Mouse (Mus musculus): ENCODE data around the gene Hmgcl. TPM values are rescaled to one million over a fixed set of nuclear protein-coding genes. Genes with fewer than 3 reads are reported as not detected.
"Not testable (repeated sequence)": the region's sequence is repeated elsewhere in the genome, so short reads cannot be mapped to it uniquely, and the experiment has no call there.

Gene Hmgcl
- polyA plus RNA-seq, 1 experiment from 2014 or later = 58.9 TPM

DNA sequence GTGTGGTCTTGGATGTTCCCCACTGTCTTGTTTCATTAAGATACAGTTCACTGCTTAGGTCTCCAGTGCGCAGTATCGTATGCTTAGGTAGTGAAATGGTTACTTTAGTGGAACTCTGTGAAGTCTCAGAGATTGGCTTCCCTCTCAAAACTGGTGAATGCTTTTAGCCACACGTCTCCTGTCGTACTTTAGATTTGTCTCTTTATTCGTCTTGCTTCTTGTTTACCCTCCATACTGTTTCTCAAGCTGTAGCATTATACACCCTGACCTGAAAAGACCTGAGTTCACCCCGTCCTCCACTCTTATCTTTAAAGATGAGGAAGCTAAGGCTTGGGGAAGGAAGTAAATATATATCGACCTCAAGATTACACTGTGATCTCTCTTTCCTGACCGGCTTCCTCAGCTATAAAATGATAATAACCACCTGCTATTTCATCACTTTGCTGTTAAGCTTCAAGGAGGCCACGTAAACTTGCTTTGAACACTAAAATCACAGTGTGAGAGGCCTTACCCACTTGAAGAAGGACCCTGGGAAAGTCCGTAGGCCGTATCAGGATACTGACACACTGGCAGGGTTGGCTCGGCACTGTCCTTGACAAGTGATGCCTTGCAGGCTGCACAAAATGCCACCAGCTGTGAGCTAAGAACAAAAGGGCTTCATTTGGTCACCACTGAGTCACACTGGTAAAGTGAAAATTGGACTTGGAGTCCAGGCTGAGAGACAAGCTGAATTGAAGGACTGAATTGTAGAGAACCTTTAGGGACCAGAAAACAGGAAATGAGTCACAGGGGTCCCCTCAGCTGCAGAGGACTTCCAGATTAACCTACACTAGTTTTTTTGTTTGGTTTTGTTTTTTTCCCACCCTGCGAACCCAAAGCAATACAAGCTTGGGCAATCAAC is 26.9 kb downstream of the Hmgcl start:
- WGBS = 77% methylated on average over 13 of the region's 13 CpGs

DNA sequence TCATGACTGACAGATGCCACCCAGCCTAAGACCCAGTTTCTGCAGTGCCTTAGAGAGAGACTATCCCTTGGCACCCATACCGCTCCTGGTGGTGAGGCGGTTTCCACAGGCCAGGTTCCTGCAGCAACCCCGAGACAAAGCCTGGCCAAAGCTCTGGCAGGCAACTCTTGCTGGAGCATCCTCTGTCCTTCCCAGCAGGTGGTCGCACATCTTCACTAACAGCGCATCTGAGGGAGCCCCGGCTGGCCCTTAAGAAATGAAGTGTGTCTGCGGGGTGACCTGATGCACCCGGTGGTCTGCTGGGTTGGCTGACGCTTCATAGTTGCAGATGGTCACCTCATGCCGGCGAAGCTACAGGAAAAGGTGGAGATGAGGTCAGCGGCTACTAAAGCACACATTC is 29.9 kb downstream of the Hmgcl start:
- Histone ChIP-seq H3K9me3 (no peaks in the 10 kb centered on the region), H3K27ac (replicated peaks) (no peak overlapping the region), H3K4me3 (no peak overlapping the region), H3K9ac (no peak overlapping the region), H3K27me3 (no peaks in the 10 kb centered on the region), H3K4me2 (no peak overlapping the region), H3K4me1 (replicated peaks) (peaks cover 15% of the 10 kb centered on the region), H3K36me3 (peaks cover 41% of the 10 kb centered on the region)
- 93% methylated on average over 12 of the region's 12 CpGs for WGBS
- ATAC-seq (ENCODE audit: low FRiP score, low read depth) = no peak

More for the DNA sequence above, 26.9 kb downstream of the Hmgcl start:
- no peak for ATAC-seq (ENCODE audit: low FRiP score, low read depth)
- H3K36me3 ChIP-seq = peaks cover 54% of the 10 kb centered on the region
- peak overlapping the region; percentile 65 for H3K4me3 ChIP-seq
- peak overlapping the region; percentile 76 for H3K27ac ChIP-seq (replicated peaks)
- H3K4me2 ChIP-seq = peak overlapping the region; percentile 96
- H3K27me3 ChIP-seq = no peaks in the 10 kb centered on the region
- H3K9ac ChIP-seq = 0 out of 2 replicates have a peak overlapping the region, but pooled peaks have one; percentile 9
- H3K4me1 ChIP-seq (replicated peaks) = peaks cover 29% of the 10 kb centered on the region
- H3K9me3 ChIP-seq = no peaks in the 10 kb centered on the region

DNA sequence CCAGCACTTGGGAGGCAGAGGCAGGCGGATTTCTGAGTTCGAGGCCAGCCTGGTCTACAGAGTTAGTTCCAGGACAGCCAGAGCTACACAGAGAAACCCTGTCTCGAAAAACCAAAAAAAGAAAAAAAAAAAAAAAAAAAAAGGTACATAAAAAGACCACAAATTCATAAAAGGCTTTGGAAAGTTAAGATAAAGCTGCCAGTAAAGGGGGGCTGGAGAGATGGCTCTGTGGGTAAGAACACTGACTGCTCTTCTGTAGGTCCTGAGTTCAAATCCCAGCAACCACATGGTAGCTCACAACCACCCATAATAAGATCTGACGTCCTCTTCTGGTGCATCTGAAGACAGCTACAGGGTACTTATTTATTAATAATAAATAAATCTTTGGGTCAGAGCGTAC is 34.0 kb downstream of the Hmgcl start:
- not testable (repeated sequence) for H3K9ac ChIP-seq; H3K9me3 ChIP-seq; H3K4me3 ChIP-seq; H3K4me2 ChIP-seq; H3K4me1 ChIP-seq (replicated peaks); H3K27me3 ChIP-seq; ATAC-seq (ENCODE audit: low FRiP score, low read depth); H3K27ac ChIP-seq (replicated peaks)
- H3K36me3 ChIP-seq = peaks cover 47% of the 10 kb centered on the region
- 93% methylated on average over 5 of the region's 5 CpGs for WGBS

DNA sequence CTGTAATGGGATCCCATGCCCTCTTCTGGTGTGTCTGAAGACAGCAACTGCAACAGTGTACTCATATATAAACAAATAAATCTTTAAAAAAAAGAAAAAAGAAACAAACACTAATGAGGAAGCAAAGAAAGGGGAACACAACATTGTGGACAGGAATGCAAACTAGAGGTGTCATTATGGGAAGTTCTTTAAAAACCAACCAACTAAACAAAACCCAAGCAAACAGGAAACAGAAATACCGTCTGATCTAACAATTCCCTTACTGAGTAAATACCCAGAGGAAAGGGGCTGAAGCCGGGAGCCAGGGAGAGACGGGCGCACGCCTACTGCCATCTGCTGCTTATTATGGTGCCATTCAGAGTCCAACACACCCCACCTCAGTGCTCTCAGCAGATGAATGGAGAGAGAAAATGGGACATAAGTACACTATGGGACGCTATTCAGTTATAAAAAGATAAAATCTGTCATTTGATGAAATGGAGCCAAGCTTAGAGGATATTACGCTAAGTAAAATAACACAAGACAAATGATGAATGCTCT is 35.3 kb downstream of the Hmgcl start:
- Histone ChIP-seq H3K4me2 (no peak overlapping the region), H3K4me3 (no peak overlapping the region), H3K27ac (replicated peaks) (no peak overlapping the region), H3K36me3 (peaks cover 35% of the 10 kb centered on the region), H3K27me3 (no peaks in the 10 kb centered on the region), H3K9me3 (no peaks in the 10 kb centered on the region), H3K4me1 (replicated peaks) (peaks cover 15% of the 10 kb centered on the region), H3K9ac (no peak overlapping the region)
- WGBS = 74% methylated on average over 7 of the region's 7 CpGs
- no peak for ATAC-seq (ENCODE audit: low FRiP score, low read depth)

DNA sequence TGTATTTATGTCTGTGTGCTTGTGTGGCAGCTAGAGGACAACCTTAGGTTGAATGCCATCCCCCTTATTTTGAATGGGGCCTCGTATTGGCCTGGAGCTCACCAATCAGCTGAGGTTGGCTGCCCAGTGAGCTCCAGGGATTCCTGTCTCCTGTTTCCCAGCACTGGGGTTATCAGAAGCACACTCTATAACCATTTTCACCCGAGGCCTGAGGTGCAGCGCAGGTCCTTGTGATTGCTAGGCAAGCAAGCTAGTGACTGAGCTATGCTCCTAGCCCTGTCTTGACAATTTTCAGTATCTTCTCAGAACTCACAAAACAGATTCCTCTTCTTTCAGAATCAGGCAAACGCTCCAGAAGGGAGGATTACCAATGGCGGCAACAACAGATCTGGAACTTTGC is 38.3 kb downstream of the Hmgcl start:
- no peaks in the 10 kb centered on the region for H3K27me3 ChIP-seq
- H3K4me3 ChIP-seq = no peak overlapping the region
- 92% methylated on average over 5 of the region's 5 CpGs for WGBS
- no peak for ATAC-seq (ENCODE audit: low FRiP score, low read depth)
- H3K36me3 ChIP-seq = peaks cover 22% of the 10 kb centered on the region
- no peak overlapping the region for H3K9ac ChIP-seq
- H3K4me2 ChIP-seq = no peak overlapping the region
- H3K4me1 ChIP-seq (replicated peaks) = peaks cover 23% of the 10 kb centered on the region
- H3K27ac ChIP-seq (replicated peaks) = no peak overlapping the region
- H3K9me3 ChIP-seq = no peaks in the 10 kb centered on the region

DNA sequence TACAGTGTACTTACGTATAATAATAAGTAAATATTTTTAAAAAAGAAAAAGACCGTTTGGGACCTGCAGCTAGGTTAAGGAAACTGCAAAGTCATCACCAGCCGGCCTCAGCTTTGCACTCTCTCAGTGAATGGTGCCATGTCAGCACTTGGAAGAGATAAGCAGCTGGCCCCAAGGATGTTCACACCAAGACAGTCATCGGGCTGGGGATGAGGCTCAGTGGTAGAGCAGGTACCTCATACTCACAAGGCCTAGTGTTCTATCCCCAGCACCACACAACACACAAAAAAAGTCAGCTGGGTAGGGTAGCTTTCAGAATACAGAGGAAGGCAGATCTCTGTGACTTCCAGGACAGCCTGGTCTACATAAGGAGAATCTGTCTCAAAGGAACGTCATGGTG is 38.9 kb downstream of the Hmgcl start:
- Histone ChIP-seq H3K4me2 (no peak overlapping the region; the same call in 1 of the 2 replicates), H3K36me3 (peaks cover 22% of the 10 kb centered on the region), H3K9me3 (no peaks in the 10 kb centered on the region)

DNA sequence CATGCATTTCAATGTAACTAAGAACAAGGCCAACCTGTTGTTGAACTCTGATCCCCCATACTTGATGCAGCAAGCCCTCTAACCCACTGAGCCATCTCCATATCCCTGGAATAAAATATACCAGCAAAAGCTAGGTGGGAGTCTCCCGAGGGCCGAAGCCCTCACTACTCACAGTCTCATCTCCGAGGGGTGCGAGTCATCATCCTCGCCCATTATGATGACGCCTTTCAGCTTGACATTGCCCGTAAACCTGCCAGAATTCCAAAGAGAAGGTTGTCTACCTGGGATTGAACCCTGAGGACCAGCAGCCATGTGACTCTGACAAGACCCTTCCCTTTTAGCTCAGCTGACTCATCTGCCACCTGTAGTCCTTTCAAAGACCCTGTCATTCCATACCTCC is 39.5 kb downstream of the Hmgcl start:
- WGBS = 94% methylated on average over 7 of the region's 7 CpGs
- no peaks in the 10 kb centered on the region for H3K9me3 ChIP-seq
- peaks cover 23% of the 10 kb centered on the region for H3K4me1 ChIP-seq (replicated peaks)
- no peaks in the 10 kb centered on the region for H3K27me3 ChIP-seq
- peak overlapping the region; percentile 97 for H3K4me2 ChIP-seq
- peak overlapping the region; percentile 98 for H3K4me3 ChIP-seq
- ATAC-seq (ENCODE audit: low FRiP score, low read depth) = no peak
- H3K27ac ChIP-seq (replicated peaks) = no peak overlapping the region
- H3K9ac ChIP-seq = no peak overlapping the region
- peaks cover 17% of the 10 kb centered on the region for H3K36me3 ChIP-seq

More for the DNA sequence above, 38.9 kb downstream of the Hmgcl start:
- Histone ChIP-seq H3K27me3 (no peaks in the 10 kb centered on the region), H3K4me3 (no peak overlapping the region), H3K4me1 (replicated peaks) (peaks cover 23% of the 10 kb centered on the region), H3K9ac (no peak overlapping the region), H3K27ac (replicated peaks) (no peak overlapping the region)
- no peak for ATAC-seq (ENCODE audit: low FRiP score, low read depth)
- 91% methylated on average over 5 of the region's 5 CpGs for WGBS

DNA sequence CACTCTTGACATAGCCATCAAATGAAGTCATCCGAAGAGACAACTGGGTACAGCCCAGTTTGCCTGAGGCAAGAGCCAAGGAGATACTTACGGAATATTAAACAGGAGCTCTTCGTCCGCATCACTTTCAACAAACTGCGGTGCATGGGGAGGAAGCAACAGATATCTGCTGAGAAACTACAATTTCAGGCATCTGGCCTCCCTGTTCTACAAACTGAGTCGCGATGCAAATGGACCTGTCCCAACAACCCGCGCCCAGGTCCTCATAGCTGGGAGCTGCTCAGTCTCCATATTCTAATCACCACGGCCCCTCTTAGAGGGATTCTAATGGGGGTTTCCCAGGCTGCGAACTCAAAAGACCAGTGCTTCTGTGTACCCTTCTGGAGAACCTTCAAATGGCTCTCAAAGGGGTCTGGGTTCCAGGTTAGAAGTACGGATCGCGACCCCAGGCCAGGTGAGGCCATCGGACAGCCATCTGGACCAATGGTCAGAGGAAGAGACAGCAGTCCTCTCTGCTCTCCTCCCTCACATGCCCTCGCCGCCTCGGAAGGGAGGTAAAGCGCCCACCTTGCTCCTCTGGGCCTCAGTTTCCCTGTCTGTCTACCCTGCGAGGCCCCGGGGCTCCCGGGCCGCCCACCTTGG is 40.2 kb downstream of the Hmgcl start:
- Histone ChIP-seq H3K36me3 (peaks cover 14% of the 10 kb centered on the region; the same call in 1 of the 2 replicates), H3K4me2 (peak overlapping the region; percentile 97), H3K9ac (peak overlapping the region; percentile 98), H3K4me1 (replicated peaks) (peaks cover 23% of the 10 kb centered on the region), H3K9me3 (no peaks in the 10 kb centered on the region), H3K27ac (replicated peaks) (peak overlapping the region; percentile 92), H3K4me3 (peak overlapping the region; percentile 98), H3K27me3 (no peaks in the 10 kb centered on the region)
- ATAC-seq (ENCODE audit: low FRiP score, low read depth) = peak; percentile 5; the same call in 1 of the 2 replicates
- WGBS = 7% methylated on average over 22 of the region's 23 CpGs

DNA sequence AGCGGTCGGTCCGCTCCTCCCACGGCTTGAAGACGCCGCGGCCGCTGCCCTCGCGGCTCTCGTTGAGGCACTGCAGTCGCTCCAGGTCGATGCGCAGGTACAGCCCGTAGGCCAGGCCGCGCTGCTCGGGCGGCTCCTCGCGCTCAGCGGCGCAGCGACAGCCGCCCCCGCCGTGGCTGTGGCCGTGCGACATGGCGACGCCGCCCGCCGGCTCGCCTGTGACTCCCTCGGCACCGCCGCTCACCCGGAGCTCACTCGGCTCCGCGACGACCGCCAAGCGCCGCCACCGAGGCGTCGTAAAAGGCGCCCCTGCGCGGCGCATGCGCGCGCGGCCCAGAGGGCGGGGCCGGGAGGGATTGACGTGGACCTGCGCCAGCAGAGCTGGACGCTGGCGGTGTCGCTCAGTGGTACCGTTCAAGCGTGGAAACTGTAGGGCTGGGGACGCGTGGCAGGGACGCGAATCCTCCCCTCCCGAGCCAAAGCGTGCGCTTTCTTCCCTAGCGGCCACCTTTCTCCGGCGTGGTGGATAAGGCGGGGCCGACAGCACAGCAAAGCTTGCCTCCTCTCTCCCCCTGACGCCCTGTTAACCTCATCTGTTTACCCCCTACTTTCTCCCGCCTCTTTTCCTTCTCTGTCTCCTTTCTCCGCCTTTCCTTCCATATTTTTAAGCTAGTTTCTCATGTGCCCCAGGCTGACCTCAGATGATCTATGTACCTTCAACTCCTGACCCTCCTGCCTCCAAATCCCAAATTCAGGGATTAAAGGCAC is 40.9 kb downstream of the Hmgcl start, which contains the start of gene Pithd1:
TSS of gene Pithd1 (minus strand) at position 322 of the 768 bp plus-strand sequence.
- Histone ChIP-seq H3K9ac (peak within 1 kb of the TSS; percentile 98), H3K9me3 (no peaks in the 10 kb centered on the region), H3K4me3 (peak within 1 kb of the TSS; percentile 98), H3K27ac (replicated peaks) (peak within 1 kb of the TSS; percentile 92), H3K4me2 (peak within 1 kb of the TSS; percentile 97), H3K4me1 (replicated peaks) (peaks cover 23% of the 10 kb centered on the region), H3K36me3 (peaks cover 14% of the 10 kb centered on the region; the same call in 1 of the 2 replicates), H3K27me3 (no peaks in the 10 kb centered on the region)
- 1% methylated on average over 80 of the region's 81 CpGs for WGBS
- peak; percentile 93 for ATAC-seq (ENCODE audit: low FRiP score, low read depth)

DNA sequence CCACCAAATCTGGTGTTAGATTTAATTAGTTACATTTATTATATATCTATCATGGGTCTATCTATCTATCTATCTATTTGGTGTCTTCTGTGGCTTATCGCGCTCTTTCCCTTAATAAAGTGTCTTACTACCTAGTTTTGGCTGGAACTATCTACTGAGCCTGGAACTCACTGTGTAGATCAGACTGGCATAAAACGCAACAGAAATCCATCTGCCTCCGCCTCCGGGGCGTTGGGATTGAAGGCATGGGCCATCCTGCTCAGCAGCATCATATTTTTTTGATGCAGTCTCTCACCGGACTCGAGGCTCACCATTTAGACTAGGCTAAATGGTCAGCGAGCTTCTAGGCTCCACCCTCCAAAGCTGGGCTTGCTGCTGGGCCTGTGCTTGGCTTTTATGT is 41.5 kb downstream of the Hmgcl start:
- H3K4me1 ChIP-seq (replicated peaks) = peaks cover 23% of the 10 kb centered on the region
- peaks cover 14% of the 10 kb centered on the region; the same call in 1 of the 2 replicates for H3K36me3 ChIP-seq
- H3K9me3 ChIP-seq = no peaks in the 10 kb centered on the region
- WGBS = 69% methylated on average over 9 of the region's 9 CpGs
- H3K9ac ChIP-seq = peak overlapping the region; percentile 98
- peak overlapping the region; percentile 97 for H3K4me2 ChIP-seq
- ATAC-seq (ENCODE audit: low FRiP score, low read depth) = no peak
- no peaks in the 10 kb centered on the region for H3K27me3 ChIP-seq
- peak overlapping the region; percentile 98 for H3K4me3 ChIP-seq
- H3K27ac ChIP-seq (replicated peaks) = peak overlapping the region; percentile 92

DNA sequence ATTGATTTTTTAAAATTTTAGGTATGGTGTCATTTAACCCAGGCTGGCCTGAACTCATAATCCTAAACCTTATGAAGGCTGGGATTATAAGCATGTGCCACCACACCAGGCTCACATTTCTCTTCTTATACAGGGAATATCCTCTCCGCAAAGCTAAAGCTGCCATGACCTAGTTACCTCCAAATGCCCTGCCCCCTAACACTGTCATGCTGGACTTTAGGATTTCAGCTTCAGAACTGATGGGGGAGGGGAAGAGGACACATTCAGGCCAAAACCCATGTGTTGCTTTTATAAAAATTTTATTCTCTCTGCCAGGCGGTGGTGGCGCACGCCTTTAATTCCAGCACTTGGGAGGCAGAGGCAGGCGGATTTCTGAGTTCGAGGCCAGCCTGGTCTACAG is 47.7 kb downstream of the Hmgcl start:
- Histone ChIP-seq H3K9ac (no peak overlapping the region), H3K36me3 (no peaks in the 10 kb centered on the region), H3K27ac (replicated peaks) (no peak overlapping the region), H3K4me3 (no peak overlapping the region), H3K4me2 (no peak overlapping the region), H3K27me3 (no peaks in the 10 kb centered on the region), H3K4me1 (replicated peaks) (no peaks in the 10 kb centered on the region), H3K9me3 (no peaks in the 10 kb centered on the region)
- 96% methylated on average over 6 of the region's 6 CpGs for WGBS
- ATAC-seq (ENCODE audit: low FRiP score, low read depth) = no peak
